Mouse (Mus musculus): Measurements from ENCODE around the gene Borcs7. TPM values are rescaled to one million over a fixed set of nuclear protein-coding genes. Genes with fewer than 3 reads are reported as not detected.

The Borcs7 gene
- polyA plus RNA-seq, 1 experiment from 2014 or later, result 24.1 TPM

DNA sequence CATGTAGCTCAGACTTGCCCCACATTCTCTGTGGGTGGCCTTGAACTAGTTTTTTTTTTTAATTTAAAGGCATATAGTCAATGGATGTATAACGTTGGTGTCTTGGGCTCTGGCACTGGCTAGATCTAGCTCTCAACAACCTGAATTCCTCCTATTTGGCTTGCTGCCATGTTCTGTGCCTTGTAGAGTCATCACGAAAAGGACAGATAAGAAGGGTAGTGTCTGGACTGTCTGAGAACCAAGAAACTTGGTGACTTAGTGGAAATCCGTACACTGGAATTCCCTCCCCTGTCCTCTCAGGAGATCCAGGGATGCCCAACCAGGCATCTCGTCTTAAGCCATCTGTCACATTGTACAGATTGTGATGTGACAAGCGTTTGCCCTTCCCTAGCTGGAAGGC, 36.5 kb upstream of the Borcs7 start:
- Histone ChIP-seq H3K4me2 (no peak overlapping the region), H3K9ac (no peak overlapping the region), H3K27me3 (replicated peaks) (no peaks in the 10 kb centered on the region), H3K9me3 (no peaks in the 10 kb centered on the region), H3K4me3 (no peak overlapping the region), H3K27ac (no peak overlapping the region), H3K36me3 (replicated peaks) (peaks cover 40% of the 10 kb centered on the region), H3K4me1 (no peaks in the 10 kb centered on the region)
- no peak for ATAC-seq (replicated peaks)
- 85% methylated on average over 5 of the region's 5 CpGs for WGBS

DNA sequence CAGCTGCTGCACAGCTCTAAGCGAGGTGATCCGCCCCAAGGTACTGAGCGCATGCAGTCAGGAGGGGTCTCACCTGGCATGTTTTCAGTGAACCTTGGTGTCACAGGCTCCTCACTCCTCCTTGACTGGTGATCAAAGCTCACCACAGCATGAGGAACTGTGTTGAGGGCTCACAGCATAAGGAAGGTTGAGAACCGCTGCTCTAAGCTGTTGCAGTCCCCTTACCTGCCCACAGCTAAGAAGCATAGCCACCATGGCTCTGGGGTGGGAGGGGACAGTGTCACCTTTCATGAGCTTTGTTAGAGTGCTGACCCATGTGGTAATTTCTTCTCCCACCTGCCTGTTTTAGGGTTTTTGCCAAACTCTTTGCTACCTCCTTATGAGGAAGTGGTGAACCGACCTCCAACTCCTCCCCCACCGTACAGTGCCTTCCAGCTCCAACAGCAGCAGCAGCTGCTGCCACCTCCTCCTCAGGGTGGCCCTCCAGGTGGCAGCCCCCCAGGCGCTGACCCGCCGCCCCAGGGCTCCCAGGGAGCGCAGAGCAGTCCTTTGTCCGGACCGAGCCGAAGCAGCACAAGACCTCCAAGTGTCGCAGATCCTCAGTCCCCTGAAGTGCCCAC, 36.0 kb upstream of the Borcs7 start:
- H3K27ac ChIP-seq, result no peak overlapping the region
- no peak overlapping the region for H3K9ac ChIP-seq
- H3K4me3 ChIP-seq, result no peak overlapping the region
- no peak overlapping the region for H3K4me2 ChIP-seq
- H3K36me3 ChIP-seq (replicated peaks), result peaks cover 40% of the 10 kb centered on the region
- WGBS, result 96% methylated on average over 14 of the region's 14 CpGs
- H3K9me3 ChIP-seq, result no peaks in the 10 kb centered on the region
- no peaks in the 10 kb centered on the region for H3K27me3 ChIP-seq (replicated peaks)
- no peak for ATAC-seq (replicated peaks)
- H3K4me1 ChIP-seq, result no peaks in the 10 kb centered on the region

DNA sequence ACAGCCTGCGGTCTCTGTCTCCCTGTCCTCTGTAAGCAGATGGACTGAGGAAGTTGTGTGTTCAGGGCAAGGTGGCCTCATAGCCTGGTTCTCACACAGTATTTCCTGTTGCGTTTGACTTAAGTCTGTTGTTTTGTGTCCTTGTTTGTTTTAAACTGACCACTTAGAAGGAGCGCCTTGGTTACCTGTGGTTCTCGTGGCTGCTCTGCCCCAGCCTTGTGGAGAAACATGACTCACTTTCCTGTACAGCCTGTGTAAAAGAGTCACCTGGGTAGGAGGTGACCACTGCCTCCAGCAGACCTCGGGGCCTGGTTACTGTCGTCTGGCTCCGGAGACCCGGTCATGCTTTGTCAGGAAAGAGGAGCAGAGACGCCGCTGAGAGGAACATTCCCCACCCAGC, 34.1 kb upstream of the Borcs7 start:
- Histone ChIP-seq H3K4me3 (no peak overlapping the region), H3K9me3 (no peaks in the 10 kb centered on the region), H3K36me3 (replicated peaks) (peaks cover 40% of the 10 kb centered on the region), H3K27ac (no peak overlapping the region), H3K27me3 (replicated peaks) (no peaks in the 10 kb centered on the region), H3K4me2 (no peak overlapping the region), H3K9ac (no peak overlapping the region), H3K4me1 (no peaks in the 10 kb centered on the region)
- no peak for ATAC-seq (replicated peaks)
- WGBS, result 95% methylated on average over 10 of the region's 10 CpGs

DNA sequence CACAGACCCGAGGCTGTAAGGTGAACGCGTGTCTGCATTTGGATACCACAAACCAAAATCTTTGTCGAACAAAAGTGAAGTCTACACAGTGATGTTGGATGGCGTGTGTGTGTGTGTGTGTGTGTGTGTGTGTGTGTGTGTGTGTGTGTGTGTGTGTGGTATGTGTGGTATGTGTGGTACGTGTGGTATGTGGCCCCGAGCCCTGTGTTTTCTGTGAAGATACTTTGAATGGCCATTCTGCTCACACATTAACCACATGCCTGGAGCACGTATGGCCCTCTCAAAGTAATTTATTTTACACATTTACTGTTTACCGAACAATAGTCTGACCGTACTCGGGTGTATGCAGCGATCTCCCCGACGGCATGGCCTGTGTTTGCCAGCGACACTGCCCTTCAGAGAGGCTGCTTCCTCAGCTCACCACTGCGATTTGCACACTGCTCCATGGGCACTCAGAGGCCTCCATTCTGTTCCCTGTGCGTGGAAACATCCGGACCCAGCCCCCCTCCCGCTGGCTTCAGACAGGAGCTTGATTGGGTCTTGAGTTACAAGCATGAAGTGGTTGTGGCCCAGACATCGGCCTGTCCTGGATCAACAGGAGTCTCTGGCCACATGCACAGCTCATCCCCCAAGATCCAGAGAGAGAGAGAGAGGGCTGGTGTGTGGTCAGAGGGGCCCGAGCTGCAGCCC, 33.4 kb upstream of the Borcs7 start:
- Histone ChIP-seq H3K4me1 (no peaks in the 10 kb centered on the region), H3K36me3 (replicated peaks) (peaks cover 40% of the 10 kb centered on the region), H3K27me3 (replicated peaks) (no peaks in the 10 kb centered on the region), H3K9ac (no peak overlapping the region), H3K27ac (no peak overlapping the region), H3K4me3 (no peak overlapping the region), H3K4me2 (no peak overlapping the region), H3K9me3 (no peaks in the 10 kb centered on the region)
- no peak for ATAC-seq (replicated peaks)
- WGBS, result 95% methylated on average over 21 of the region's 21 CpGs

DNA sequence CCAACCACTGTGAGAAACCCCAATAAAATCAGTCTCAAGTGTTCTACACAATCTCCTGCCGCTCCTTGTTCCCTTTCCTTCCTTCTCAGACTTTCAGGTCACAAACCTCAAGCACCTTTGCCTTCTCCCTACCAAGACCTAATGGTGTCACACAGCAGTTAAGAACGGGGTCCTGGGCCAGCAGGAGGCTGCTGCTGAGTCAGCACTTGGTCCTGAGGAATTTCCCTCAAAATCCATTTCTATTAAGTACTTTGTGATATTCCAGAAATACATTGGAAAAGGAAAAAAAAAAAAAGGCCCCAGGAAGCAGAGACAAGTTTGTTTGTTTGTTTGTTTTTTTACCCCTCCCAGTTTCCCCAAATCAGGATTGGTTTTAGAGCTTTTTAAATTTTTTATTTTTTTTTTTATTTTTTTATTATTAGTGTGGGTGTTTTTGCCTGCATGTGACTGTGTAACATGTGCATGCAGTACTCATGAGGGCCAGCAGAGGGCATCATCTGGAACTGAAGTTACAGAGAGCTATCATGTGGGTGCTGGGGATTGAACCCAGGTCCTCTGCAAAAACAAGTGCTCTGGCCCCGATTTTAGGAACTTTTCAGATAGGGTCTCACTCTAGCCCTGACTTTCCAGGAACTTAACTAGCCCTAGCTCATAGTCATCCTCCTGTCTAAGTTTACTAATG, 32.2 kb upstream of the Borcs7 start:
- Histone ChIP-seq H3K4me3 (no peak overlapping the region), H3K4me1 (no peaks in the 10 kb centered on the region), H3K36me3 (replicated peaks) (peaks cover 34% of the 10 kb centered on the region), H3K9me3 (no peaks in the 10 kb centered on the region), H3K27me3 (replicated peaks) (no peaks in the 10 kb centered on the region), H3K27ac (no peak overlapping the region), H3K9ac (no peak overlapping the region), H3K4me2 (no peak overlapping the region)
- WGBS, result 91% methylated on average over 3 of the region's 3 CpGs
- ATAC-seq (replicated peaks), result no peak

DNA sequence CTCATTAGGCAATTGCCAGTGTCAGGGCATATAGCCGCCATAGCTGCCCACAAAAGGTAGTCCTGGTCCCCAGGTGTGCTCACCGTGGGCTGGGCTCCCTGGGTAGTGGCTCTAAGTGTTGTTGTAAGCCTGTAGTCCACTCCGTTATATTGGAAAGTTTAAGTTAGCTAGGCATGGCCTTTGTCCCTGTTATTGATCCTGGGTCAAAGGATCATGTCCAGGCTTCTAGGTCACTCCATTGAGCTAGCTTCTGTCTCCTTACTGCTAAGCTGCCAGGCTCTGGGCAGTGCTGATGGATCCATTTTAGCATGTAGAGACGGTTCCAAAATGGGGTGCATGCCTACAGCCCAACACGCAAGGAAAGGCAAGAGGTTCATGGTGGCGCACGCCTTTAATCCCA, 31.4 kb upstream of the Borcs7 start:
- no peak overlapping the region for H3K4me3 ChIP-seq
- no peak overlapping the region for H3K9ac ChIP-seq
- H3K27ac ChIP-seq, result no peak overlapping the region
- WGBS, result 96% methylated on average over 7 of the region's 7 CpGs
- H3K4me2 ChIP-seq, result no peak overlapping the region
- H3K36me3 ChIP-seq (replicated peaks), result peaks cover 28% of the 10 kb centered on the region
- H3K4me1 ChIP-seq, result no peaks in the 10 kb centered on the region
- no peak for ATAC-seq (replicated peaks)
- H3K9me3 ChIP-seq, result no peaks in the 10 kb centered on the region
- H3K27me3 ChIP-seq (replicated peaks), result no peaks in the 10 kb centered on the region

DNA sequence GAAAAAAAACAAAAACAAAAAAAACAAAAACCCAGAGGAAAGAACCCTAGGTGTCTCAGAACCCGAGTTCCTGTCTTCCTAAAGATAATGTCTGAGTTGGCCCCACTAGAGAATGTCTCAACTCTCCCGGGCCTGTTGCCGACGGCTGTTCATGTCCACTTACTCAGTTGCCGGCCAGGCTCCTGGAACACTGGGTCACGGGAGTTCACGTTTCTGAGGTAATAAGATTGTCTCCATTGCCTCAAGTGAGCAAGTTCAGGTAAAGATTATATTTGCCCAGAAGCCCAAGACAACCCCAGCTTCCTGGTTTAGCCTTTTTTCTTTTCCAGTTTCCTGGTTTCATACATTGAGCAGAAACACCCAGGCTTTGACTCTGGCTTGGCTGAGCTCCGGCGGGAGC, 30.9 kb upstream of the Borcs7 start:
- H3K4me2 ChIP-seq, result no peak overlapping the region
- H3K9ac ChIP-seq, result no peak overlapping the region
- no peak for ATAC-seq (replicated peaks)
- no peak overlapping the region for H3K4me3 ChIP-seq
- no peaks in the 10 kb centered on the region for H3K4me1 ChIP-seq
- H3K27me3 ChIP-seq (replicated peaks), result no peaks in the 10 kb centered on the region
- H3K27ac ChIP-seq, result no peak overlapping the region
- H3K36me3 ChIP-seq (replicated peaks), result peaks cover 23% of the 10 kb centered on the region
- H3K9me3 ChIP-seq, result no peaks in the 10 kb centered on the region
- 87% methylated on average over 9 of the region's 9 CpGs for WGBS

DNA sequence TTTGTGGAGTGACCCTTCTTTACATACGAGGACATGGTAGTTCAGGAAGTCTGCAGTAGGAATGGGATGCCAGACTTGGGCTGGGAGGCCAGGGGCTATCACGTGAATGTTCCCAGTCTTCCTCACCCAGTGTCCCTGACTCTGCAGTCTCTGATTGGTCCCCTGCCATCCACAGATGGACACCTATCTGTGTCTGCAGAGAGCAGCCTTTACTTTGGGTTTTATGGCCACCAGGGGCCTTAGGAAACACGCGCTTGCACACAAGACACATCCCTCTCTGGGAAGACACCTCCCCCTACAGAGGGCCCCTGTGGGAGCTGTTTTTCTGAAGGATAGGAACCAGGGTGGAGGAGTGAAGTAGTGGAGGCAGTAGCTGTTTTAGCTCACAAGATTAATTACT, 28.2 kb upstream of the Borcs7 start:
- Histone ChIP-seq H3K36me3 (replicated peaks) (0 out of 2 replicates have a peak, but pooled peaks cover 4% of the 10 kb centered on the region), H3K4me1 (peaks cover 7% of the 10 kb centered on the region), H3K27me3 (replicated peaks) (no peaks in the 10 kb centered on the region), H3K4me3 (no peak overlapping the region), H3K9me3 (no peaks in the 10 kb centered on the region), H3K27ac (no peak overlapping the region), H3K9ac (no peak overlapping the region), H3K4me2 (no peak overlapping the region)
- ATAC-seq (replicated peaks), result no peak
- WGBS, result 70% methylated on average over 4 of the region's 4 CpGs

DNA sequence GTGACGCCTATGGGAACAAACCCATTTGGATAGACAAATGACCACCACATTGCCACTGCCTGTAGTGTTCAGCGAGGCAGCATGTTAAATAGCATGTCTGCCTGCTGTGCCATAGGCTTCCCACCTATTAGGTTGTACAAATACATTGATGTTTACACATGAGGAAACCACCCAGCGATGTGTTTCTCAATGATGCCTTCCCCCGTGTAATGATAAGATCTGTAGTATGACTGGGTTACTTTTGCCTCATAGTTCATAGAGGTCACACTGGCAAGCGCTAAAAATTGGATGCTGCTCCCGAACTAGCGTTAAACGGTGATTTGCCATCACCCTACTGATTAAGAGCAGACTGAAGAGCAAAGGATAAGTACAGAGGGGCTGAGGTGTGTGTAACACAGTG, 27.5 kb upstream of the Borcs7 start:
- Histone ChIP-seq H3K27me3 (replicated peaks) (no peaks in the 10 kb centered on the region), H3K36me3 (replicated peaks) (0 out of 2 replicates have a peak, but pooled peaks cover 2% of the 10 kb centered on the region)
- 88% methylated on average over 8 of the region's 8 CpGs for WGBS

DNA sequence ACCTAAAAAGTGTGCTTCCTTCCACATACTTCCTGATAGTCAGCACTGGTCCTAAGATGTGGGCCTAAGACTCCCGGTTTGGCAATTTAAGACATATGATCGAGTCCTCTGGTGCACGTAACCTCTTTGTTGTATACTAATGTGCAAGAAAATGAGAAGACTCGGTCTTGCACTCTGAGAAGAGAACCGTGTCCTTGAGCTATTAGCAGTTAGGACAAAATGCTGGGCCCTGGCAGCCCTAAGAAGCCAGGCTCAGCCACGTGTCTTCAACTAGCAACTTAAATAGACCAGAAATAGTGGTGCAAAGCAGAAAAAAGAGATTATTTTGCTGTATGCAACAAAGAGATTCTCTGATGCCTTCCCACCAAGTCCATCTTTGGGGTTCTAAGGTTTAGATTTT, 26.9 kb upstream of the Borcs7 start:
- no peak for ATAC-seq (replicated peaks)
- Histone ChIP-seq H3K4me1 (peaks cover 7% of the 10 kb centered on the region), H3K4me2 (no peak overlapping the region), H3K36me3 (replicated peaks) (no peaks in the 10 kb centered on the region), H3K27me3 (replicated peaks) (no peaks in the 10 kb centered on the region), H3K9me3 (no peaks in the 10 kb centered on the region), H3K27ac (no peak overlapping the region), H3K9ac (no peak overlapping the region), H3K4me3 (no peak overlapping the region)
- WGBS, result 87% methylated on average over 6 of the region's 6 CpGs

More for the DNA sequence above, 27.5 kb upstream of the Borcs7 start:
- Histone ChIP-seq H3K9me3 (no peaks in the 10 kb centered on the region), H3K9ac (no peak overlapping the region), H3K4me2 (no peak overlapping the region), H3K4me3 (no peak overlapping the region), H3K27ac (no peak overlapping the region), H3K4me1 (peaks cover 7% of the 10 kb centered on the region)
- no peak for ATAC-seq (replicated peaks)

DNA sequence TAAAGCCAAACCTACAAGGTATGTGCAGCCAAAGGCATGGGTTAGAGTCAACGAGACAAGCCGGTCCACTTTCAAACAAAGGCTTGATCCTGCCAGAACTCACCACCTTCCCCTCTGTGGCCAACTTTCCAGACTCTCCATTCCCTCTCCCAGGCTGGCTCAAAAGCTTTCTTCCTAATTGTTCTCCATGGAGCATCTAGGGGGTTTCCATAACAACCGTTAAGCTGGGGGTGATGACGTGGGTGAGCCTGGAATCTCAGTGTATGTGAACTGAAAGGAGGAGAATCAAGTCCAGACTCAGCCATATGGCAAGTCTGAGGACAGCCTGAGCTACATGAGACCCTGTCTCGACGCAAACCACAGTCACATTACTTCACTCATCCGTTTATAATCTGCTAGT, 24.2 kb upstream of the Borcs7 start:
- peaks cover 7% of the 10 kb centered on the region for H3K4me1 ChIP-seq
- ATAC-seq (replicated peaks), result no peak
- H3K27me3 ChIP-seq (replicated peaks), result no peaks in the 10 kb centered on the region
- 40% methylated on average over 7 of the region's 7 CpGs for WGBS
- no peak overlapping the region for H3K4me2 ChIP-seq
- no peaks in the 10 kb centered on the region for H3K9me3 ChIP-seq
- no peak overlapping the region for H3K27ac ChIP-seq
- no peak overlapping the region for H3K4me3 ChIP-seq
- H3K36me3 ChIP-seq (replicated peaks), result no peaks in the 10 kb centered on the region
- H3K9ac ChIP-seq, result no peak overlapping the region

DNA sequence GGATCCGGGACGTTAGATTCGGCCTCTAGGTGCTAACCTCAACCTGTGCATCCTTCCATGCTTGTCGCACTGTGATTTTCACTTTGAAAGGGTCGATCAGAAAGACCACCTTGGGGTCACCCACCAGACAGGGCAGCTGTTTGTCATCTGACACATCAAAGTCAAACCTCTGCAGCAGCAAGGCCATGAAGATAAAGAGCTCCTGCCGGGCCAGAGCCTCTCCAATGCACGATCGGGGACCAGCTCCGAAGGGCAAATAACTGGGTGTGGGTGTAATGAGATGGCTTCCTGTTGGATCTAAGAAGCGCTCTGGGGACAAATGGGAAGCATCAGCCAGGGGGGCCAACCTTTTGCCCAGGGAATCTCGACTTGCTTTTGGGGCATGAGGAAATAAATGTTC, 22.4 kb upstream of the Borcs7 start:
- no peak for ATAC-seq (replicated peaks)
- no peak overlapping the region for H3K4me2 ChIP-seq
- 65% methylated on average over 11 of the region's 11 CpGs for WGBS
- H3K4me3 ChIP-seq, result no peak overlapping the region
- no peaks in the 10 kb centered on the region for H3K36me3 ChIP-seq (replicated peaks)
- no peaks in the 10 kb centered on the region for H3K27me3 ChIP-seq (replicated peaks)
- H3K4me1 ChIP-seq, result peaks cover 7% of the 10 kb centered on the region
- no peaks in the 10 kb centered on the region for H3K9me3 ChIP-seq
- no peak overlapping the region for H3K27ac ChIP-seq
- no peak overlapping the region for H3K9ac ChIP-seq

DNA sequence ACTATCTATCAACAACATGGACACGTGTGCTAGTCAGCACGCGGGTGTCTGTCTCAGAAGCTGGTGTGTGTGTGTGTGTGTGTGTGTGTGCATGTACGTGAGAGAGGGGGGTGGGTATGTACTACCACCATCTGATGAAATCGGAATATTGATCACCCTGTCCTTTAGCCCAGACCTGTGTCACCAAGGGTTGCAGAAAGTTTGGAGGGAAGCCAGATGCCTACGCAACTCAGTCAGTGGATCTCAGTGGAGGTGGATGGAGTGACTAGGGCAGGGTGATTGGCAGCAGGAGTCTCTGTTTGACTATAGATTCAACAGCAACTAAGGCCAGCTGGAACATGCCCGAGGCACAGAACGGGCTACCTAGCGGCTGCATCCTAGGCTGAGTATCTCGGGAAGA, 21.4 kb upstream of the Borcs7 start:
- peaks cover 7% of the 10 kb centered on the region for H3K4me1 ChIP-seq
- H3K9me3 ChIP-seq, result no peaks in the 10 kb centered on the region
- ATAC-seq (replicated peaks), result no peak
- no peak overlapping the region for H3K4me3 ChIP-seq
- no peak overlapping the region for H3K9ac ChIP-seq
- H3K27me3 ChIP-seq (replicated peaks), result no peaks in the 10 kb centered on the region
- WGBS, result 85% methylated on average over 10 of the region's 10 CpGs
- H3K27ac ChIP-seq, result no peak overlapping the region
- H3K36me3 ChIP-seq (replicated peaks), result no peaks in the 10 kb centered on the region
- no peak overlapping the region for H3K4me2 ChIP-seq

All from midbrain, embryonic 15.5 days (tissue).